Mouse (Mus musculus) liver, embryonic 11.5 days (tissue): ENCODE data around the gene Zfp637. TPM values are rescaled to one million over a fixed set of nuclear protein-coding genes. Genes with fewer than 3 reads are reported as not detected.

Experiments
- ATAC-seq: fragments of 200-750 bp; cut with Nextera tagmentation; replicated peaks from 2 replicates; pipeline ENCODE4 v1.8.0; 2017; ENCODE audit warnings: moderate number of reproducible peaks, mild to moderate bottlenecking, moderate TSS enrichment, moderate library complexity; ENCODE audit not compliant: low FRiP score
- DNase-seq: peaks from one replicate; pipeline ENCODE4 v3.0.0-alpha.2; 2017; ENCODE audit warnings: low spot score
- H3K27ac ChIP-seq: fragments of 300-500 bp; sonication (generic); 2 replicates; pipeline ENCODE4 v1.5.1; 2014; ENCODE audit warnings: mild to moderate bottlenecking, low read depth, low read length, control low read depth
- H3K27me3 ChIP-seq: fragments of 300-500 bp; sonication (generic); replicated peaks from 2 replicates; pipeline ENCODE4 v1.6.1; 2014; ENCODE audit warnings: low read length, mixed read lengths; ENCODE audit not compliant: control insufficient read depth, insufficient read depth
- H3K36me3 ChIP-seq: fragments of 300-500 bp; sonication (generic); 2 replicates; pipeline ENCODE4 v1.6.1; 2014; ENCODE audit warnings: mild to moderate bottlenecking, low read length, moderate library complexity, mixed read lengths; ENCODE audit not compliant: control insufficient read depth, insufficient read depth
- H3K4me1 ChIP-seq: fragments of 300-500 bp; sonication (generic); replicated peaks from 2 replicates; pipeline ENCODE4 v1.6.1; 2014; ENCODE audit warnings: low read length, mixed read lengths; ENCODE audit not compliant: control insufficient read depth, insufficient read depth
- H3K4me2 ChIP-seq: fragments of 300-500 bp; sonication (generic); 2 replicates; pipeline ENCODE4 v1.6.1; 2014; ENCODE audit warnings: mild to moderate bottlenecking, control low read depth, moderate library complexity
- H3K4me3 ChIP-seq: fragments of 300-500 bp; sonication (generic); 2 replicates; pipeline ENCODE4 v1.5.1; 2014; ENCODE audit warnings: low read depth, low read length, control low read depth
- H3K9ac ChIP-seq: fragments of 300-500 bp; sonication (generic); 2 replicates; pipeline ENCODE4 v1.6.1; 2014; ENCODE audit warnings: low read depth, low read length, control low read depth
- H3K9me3 ChIP-seq: fragments of 300-500 bp; sonication (generic); 2 replicates; pipeline ENCODE4 v1.6.1; 2016; ENCODE audit warnings: low read length, inconsistent platforms, mixed read lengths; ENCODE audit not compliant: control insufficient read depth
- WGBS: fragments of 180-500 bp; shearing (Covaris S2); extraction: QIAGEN DNeasy Blood & Tissue Kit; methylation state at CpG from one replicate; pipeline ENCODE4 v1.1.7; 2014; 5-methylcytosine and 5-hydroxymethylcytosine counted together
- polyA plus RNA-seq: library from polyadenylated mRNA; unstranded; fragments of >200 nt; fragmentation: Nextera tagmentation; extraction: Ambion mirVana; gene quantifications from 2 replicates; pipeline ENCODE4 v1.2.1, GENCODE M21; 2014

Gene Zfp637
- polyA plus RNA-seq, 1 experiment from 2014 or later, result 81.0 TPM

DNA sequence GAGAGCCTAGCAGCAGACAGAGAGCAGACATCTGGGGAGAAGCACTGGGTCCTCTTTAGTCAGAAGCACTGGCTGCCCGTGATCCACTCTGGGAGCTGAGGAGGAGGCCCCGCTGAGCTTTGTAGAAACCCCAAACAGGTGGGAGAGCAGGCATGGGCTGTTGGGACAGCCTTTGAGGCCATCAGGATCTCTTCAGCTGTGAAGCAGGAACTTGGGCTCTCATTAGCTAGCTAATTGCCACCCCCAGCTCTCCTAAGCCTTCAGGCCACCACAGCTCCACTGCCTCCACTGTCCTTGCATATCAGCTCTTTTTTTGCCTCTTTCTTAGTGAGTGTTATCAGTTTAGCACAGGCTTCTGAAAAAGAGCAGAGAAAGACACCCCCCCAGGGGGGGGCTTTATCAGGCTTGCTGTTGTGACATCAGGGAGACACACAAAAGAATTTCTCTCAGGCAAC lies 47.7 kb downstream of the Zfp637 start:
- Histone ChIP-seq H3K4me3 (peak overlapping the region; percentile 37), H3K27me3 (no peaks in the 10 kb centered on the region), H3K36me3 (no peaks in the 10 kb centered on the region), H3K9me3 (no peaks in the 10 kb centered on the region), H3K27ac (peak overlapping the region; percentile 94), H3K4me1 (peaks cover 34% of the 10 kb centered on the region), H3K4me2 (peak overlapping the region; percentile 63), H3K9ac (peak overlapping the region; percentile 66)
- ATAC-seq (peak; percentile 97), DNase-seq (peak; percentile 64)
- WGBS, result 26% methylated on average over 2 of the region's 2 CpGs

DNA sequence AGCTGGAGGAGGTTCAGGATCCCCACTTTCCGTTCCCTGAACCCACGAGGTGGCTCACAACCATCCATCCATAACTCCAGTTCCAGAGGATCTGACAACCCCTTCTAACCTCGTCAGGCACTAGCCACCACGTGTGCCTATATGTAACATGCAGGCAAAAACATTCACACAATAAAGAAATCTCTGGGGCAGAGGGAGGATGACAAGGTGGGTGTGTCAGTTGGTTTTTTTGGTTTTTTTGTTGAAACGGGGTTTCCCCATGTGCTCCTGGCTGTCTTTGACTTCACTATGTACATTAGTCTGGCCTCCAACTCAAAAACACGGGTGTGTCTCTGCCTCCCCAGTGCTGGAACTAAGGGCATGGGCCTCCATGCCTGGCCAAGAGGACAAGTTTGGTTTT lies 49.3 kb downstream of the Zfp637 start:
- DNase-seq, result no peak
- WGBS, result 73% methylated on average over 6 of the region's 6 CpGs
- H3K4me1 ChIP-seq, result peaks cover 33% of the 10 kb centered on the region

DNA sequence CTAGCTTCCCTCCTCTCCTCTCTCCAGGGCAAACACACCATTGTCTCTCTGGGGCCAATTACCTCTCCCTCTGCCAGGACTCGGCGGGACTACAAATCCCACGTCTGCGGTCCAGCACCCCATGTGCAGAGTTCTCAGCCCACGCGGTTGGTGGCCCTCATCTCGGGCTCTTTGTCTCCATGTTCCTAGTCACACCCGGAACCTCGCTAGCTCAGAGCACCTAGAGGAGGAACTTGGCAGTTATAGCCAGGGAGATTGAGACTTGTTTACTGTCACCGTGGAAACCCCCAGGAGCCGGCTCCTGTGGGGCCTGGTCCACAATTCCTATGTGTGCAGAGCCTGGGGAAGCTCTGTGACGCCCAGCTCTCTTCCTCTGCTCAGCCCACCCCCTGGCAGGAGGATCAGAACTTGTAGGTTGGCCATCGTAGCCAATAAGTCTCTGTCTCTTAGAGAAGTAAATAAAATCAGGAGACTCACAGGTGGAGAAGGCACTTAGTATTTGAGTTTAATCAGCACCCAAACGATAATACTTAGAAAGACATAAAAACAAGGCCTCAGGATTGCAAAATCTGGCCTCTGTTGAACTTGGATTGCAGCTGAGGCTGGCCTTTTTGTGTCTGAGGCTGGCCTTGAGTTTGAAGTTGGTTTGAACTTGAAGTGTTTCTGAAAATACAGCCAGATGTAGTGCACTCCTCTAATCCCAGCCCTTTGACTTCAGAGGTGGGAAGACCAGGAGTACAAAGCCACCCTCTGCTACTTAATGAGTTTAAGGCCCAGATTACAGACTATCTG lies 50.6 kb downstream of the Zfp637 start:
- Histone ChIP-seq H3K4me3 (no peak overlapping the region), H3K27ac (no peak overlapping the region), H3K4me1 (peaks cover 33% of the 10 kb centered on the region), H3K4me2 (0 out of 2 replicates have a peak overlapping the region, but pooled peaks have one; percentile 5), H3K9ac (0 out of 2 replicates have a peak overlapping the region, but pooled peaks have one; percentile 7), H3K36me3 (no peaks in the 10 kb centered on the region), H3K9me3 (no peaks in the 10 kb centered on the region), H3K27me3 (no peaks in the 10 kb centered on the region)
- ATAC-seq, result no peak
- DNase-seq, result no peak
- WGBS, result 55% methylated on average over 14 of the region's 14 CpGs

More for the DNA sequence above, 49.3 kb downstream of the Zfp637 start:
- no peaks in the 10 kb centered on the region for H3K27me3 ChIP-seq
- H3K4me3 ChIP-seq, result no peak overlapping the region
- H3K27ac ChIP-seq, result no peak overlapping the region; the same call in 1 of the 2 replicates
- ATAC-seq, result no peak
- H3K9ac ChIP-seq, result no peak overlapping the region
- H3K36me3 ChIP-seq, result no peaks in the 10 kb centered on the region
- H3K4me2 ChIP-seq, result no peak overlapping the region
- no peaks in the 10 kb centered on the region for H3K9me3 ChIP-seq

DNA sequence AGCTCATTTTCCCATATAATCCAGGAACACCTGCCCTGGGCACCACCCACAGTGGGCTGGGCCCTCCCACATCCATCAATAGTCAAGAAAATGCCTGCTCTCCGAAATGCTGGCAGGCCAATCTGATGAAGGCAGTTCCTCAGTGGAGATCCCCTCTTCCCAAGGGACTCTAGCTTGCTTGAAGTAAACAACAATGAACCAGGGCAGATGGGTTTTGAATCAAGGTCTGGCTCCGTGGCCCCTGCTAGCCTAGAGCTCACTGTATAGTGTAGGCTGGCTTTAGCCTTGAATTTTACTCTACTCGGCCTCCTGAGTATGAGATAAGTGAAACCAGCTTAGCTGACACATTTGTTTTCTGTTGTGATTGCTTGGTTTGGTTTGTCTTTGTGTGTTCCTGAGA lies 51.4 kb downstream of the Zfp637 start:
- WGBS, result 66% methylated on average over 3 of the region's 3 CpGs
- ATAC-seq, result no peak
- H3K4me2 ChIP-seq, result no peak overlapping the region

DNA sequence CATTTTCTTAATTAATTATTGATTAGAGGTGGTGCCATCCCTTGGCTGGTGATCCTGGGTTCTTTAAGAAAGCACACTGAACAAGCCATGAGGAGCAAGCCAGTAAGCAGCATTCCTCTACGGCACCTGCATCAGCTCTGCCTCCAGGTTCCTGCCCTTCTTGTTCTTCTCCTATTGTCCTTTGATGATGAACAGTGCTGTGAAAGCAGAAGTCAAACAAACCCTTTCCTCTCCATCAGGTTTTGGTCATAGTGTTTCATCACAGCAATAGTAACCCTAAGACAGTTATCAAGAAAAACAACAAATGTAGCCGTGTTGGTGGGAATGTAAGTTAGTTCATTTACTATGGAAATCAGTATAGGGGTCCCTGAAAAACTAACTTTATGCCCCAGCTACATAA lies 52.5 kb downstream of the Zfp637 start:
- no peaks in the 10 kb centered on the region for H3K36me3 ChIP-seq
- WGBS, result 82% methylated on average over 2 of the region's 2 CpGs

More for the DNA sequence above, 51.4 kb downstream of the Zfp637 start:
- Histone ChIP-seq H3K27ac (no peak overlapping the region), H3K36me3 (no peaks in the 10 kb centered on the region), H3K9ac (no peak overlapping the region), H3K9me3 (no peaks in the 10 kb centered on the region), H3K4me3 (no peak overlapping the region), H3K4me1 (peaks cover 32% of the 10 kb centered on the region), H3K27me3 (no peaks in the 10 kb centered on the region)
- DNase-seq, result no peak

More for the DNA sequence above, 52.5 kb downstream of the Zfp637 start:
- H3K9ac ChIP-seq, result no peak overlapping the region
- peaks cover 22% of the 10 kb centered on the region for H3K4me1 ChIP-seq
- H3K27ac ChIP-seq, result no peak overlapping the region
- no peaks in the 10 kb centered on the region for H3K27me3 ChIP-seq
- H3K4me2 ChIP-seq, result no peak overlapping the region
- no peak for ATAC-seq
- no peak overlapping the region for H3K4me3 ChIP-seq
- DNase-seq, result no peak
- no peaks in the 10 kb centered on the region for H3K9me3 ChIP-seq

Other genes with a start within 250 kb of the Zfp637 start
- 8.2 and 8.7 TPM in 2 replicates for gene Zfp239, start 20.9 kb downstream of the Zfp637 start, polyA plus RNA-seq
- gene Hnrnpf, start 59.1 kb downstream of the Zfp637 start, polyA plus RNA-seq, result 960 and 1,037 TPM in 2 replicates
- gene Fxyd4, start 96.5 kb downstream of the Zfp637 start, polyA plus RNA-seq, result 1.2 and 2.1 TPM in 2 replicates
- 0.08 TPM in 1 of 2 replicates, not detected in the other for gene Rasgef1a, start 170.3 kb downstream of the Zfp637 start, polyA plus RNA-seq